Mouse (Mus musculus): ENCODE data around the gene Tekt5.

The Tekt5 gene

DNA sequence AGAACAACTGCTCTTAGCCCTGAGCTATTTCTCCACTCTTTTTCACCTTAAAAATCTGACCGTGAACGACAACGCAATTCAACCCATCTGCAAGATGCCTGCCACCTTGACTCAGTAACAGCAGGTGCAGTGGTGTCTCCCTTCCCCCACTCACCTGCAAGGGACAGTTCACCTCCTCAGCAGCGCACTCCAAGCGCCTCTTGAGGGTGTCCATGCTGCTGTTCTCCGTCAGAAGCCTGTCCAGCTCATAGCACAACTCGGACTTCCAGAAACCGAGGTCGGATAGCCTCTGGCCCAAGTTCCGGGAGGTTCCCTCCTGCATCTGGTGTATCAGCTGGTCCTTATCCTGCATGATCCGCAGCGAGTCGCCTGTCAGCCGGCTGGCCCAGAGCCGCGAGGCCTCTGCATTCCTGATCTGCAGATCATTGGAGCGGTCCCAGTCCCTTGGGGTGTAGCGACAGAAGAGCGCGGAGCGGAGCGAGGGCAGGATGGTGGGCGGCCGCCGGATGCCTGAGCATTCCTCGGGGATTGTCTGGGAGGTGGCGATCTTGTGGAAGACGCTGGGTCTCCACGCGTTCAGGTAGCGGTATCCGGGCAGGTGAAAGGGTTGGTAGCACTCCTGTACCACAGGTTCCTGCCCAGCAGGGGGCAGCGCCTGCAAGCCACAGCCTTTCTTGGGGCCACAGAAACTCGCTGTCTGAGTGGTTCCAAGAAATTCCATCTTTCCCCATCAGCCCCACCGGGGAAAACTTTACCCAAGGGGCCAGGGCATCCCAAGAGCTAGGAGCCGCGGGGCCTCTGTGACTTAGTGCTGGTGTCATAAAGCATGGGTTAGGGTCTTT, at the start of gene Tekt5:
Tekt5 (minus strand) TSS at position 792 of the 842 bp plus-strand sequence.
- peak; percentile 39 for DNase-seq (ENCODE audit: extremely low spot score, low spot score)

DNA sequence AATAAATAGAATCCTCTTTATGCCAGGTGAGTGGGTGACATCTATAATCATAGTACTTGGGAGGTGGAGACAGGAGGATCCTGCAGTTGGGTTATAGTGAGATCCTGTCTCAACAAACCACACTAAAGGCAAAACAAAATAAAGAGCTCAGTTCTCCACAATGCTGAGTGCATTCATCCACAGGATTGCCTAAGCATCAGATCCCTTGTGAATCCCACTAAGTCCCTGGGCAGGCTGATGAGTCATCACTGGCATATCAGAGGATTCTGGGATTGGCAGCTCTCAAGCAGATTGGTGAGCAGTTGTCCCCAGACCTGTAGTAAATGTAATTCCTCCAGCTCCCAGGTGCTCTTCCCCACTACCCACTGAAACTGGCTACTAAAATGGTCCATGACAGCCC, 48.4 kb upstream of the Tekt5 start:
- no peak for DNase-seq (ENCODE audit: extremely low spot score, low spot score)

DNA sequence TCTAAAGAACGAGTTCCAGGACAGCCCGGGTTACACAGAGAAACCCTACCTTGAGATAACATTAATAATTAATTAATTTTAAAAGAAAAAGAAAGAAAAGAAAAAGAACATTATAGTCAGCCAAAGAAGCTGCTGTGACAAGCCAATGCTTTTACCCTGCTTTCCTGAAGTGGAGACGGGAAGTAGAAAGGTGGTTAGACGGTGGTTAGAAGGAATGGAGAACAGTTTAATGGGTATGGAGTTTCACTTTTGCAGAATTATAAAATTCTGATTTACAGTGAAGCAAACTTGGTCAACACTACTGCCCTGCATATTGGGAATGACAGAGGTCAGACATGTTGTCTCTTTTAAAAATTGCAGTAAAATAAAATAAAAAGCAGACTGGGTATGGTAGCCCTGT, 46.5 kb upstream of the Tekt5 start:
- DNase-seq (ENCODE audit: extremely low spot score, low spot score), result no peak

DNA sequence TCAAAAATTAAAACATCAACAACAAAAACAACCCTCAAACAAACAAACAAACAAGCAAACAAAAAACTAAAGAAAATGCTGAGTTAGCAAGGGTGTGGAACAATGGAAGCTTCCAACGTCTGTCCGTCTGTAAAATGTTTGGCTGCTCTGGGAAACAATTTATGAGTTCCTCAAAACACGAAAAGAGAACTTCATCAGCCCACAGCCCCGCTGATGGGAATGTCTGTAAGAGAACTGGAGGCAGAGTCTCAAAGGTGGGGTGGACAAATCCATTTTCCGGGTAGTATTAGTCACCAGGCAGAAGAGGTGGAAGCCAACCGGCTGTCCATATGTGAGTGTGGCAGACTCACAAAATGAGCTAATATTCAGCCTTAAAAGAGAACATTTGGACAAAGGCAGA, 46.0 kb upstream of the Tekt5 start:
- no peak for DNase-seq (ENCODE audit: extremely low spot score, low spot score)

DNA sequence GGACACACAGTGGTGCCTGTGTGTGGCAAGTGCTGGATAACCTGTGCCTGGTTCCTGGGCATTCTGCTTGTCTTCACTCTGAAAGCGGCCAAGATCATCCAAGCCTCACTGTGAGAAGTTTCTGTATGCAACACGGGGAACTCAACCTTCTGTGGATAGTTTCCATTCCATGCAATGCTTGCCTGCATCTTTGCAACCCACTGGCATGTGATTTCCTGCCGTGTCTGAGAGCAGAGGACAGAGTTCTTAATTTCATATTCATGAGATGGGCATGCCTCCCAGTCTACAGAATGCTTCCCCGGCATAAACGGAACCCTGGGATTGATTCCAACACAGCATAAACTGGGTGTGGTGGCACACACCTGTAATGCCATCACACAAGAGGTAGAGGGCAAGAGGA, 42.8 kb upstream of the Tekt5 start:
- no peak for DNase-seq (ENCODE audit: extremely low spot score, low spot score)

DNA sequence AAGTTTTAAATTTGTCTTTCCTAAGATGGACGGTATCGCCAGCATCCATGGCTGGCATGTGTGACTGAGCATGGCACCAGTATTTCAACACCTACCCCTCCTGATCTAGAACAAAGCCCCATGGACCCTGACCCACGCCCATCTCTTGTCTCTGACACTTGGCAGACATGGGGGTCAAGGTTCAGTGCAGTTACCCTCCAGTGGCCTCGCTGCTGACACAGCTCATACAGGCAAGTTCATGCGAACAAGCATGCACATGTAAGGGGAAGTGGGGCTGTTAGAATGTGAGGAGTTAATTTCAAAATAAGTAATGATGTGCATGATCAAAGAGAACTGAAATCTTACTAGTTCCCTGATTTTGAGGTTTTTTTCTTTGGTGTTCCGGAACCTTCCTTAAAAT, 40.9 kb upstream of the Tekt5 start:
- DNase-seq (ENCODE audit: extremely low spot score, low spot score), result no peak

DNA sequence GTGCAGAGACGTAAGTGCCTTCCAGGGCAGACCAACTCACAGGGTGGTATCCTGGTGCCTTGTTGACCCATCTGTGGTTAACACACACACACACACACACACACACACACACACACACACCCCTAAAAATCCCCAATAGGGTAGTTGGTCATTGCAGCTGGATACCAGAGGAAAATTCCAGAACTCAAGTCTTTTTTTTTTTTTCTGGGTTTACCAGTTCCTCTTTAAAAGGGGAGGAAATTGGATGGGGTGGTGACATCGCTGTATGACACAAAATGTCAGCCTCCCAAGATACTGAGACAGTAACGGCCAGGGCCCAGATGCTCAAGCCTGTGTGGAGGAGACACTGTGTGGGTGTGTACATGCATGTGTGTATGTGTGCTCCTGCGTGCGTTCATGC, 38.1 kb upstream of the Tekt5 start:
- no peak for DNase-seq (ENCODE audit: extremely low spot score, low spot score)

DNA sequence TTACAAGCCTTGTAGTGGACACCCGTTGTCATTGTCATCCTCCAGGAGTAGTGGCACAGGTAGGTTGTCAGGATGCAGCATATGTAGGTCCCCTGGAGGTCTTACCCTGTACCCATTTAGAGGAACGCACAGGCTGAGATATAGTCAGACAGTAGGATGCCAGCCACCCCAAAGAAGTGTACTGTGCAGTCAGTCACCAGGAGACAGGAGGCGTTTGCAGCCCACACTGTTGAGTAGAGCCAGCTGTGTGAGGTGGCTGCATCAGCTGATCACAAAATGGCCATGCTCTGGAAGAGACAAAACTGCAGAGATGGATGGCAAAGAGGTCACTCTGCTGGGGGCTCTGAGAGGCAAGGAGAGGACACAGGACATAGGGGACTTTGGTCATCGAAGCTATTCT, 37.1 kb upstream of the Tekt5 start:
- DNase-seq (ENCODE audit: extremely low spot score, low spot score), result no peak

DNA sequence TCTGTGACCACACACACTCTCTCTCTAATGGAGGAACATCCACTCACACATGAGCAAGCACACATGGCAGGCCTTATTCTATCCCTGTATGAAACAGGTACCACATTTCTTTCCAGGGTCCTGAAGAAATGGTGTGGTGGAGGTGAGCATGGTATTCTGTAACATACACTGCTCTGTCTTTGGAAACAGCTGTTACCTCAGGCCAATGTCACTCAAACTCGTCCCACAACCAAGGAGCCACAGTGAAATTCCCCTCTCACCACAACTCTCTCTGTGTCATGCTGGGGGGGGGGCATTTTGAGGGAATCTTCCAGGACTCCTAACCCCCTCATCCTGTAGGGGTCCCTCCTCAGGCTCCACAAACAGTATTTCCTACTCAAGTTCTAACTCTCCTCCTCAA, 36.6 kb upstream of the Tekt5 start:
- no peak for DNase-seq (ENCODE audit: extremely low spot score, low spot score)

DNA sequence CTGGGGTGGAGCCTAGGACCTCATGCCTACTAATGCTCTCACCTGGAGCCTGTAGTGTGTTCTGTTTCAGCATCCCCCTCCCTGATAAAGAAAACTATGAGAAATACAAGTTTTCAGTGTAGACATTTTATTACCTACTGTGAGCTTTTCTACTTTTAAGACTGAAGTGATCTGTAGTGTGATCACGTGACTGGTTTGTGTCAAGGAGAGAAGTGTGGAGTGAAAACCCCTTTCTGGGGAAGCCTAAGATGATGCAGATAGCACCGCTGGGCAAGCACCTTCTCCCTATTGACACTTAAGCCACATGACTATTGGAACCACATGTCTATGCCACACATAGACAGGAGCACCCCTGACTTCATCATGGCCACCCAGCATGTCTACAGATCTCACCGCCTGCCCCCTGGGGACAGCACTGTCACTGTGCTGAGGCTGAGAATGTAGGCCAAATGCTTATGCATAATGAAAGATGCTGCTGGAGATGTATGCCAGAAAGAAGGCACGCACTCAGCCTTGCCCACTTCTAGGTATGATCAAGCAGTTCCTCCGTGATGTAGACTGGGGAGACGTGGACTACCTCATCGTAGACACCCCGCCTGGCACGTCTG, 25.3 kb upstream of the Tekt5 start:
- no peak for DNase-seq (ENCODE audit: extremely low spot score, low spot score)

DNA sequence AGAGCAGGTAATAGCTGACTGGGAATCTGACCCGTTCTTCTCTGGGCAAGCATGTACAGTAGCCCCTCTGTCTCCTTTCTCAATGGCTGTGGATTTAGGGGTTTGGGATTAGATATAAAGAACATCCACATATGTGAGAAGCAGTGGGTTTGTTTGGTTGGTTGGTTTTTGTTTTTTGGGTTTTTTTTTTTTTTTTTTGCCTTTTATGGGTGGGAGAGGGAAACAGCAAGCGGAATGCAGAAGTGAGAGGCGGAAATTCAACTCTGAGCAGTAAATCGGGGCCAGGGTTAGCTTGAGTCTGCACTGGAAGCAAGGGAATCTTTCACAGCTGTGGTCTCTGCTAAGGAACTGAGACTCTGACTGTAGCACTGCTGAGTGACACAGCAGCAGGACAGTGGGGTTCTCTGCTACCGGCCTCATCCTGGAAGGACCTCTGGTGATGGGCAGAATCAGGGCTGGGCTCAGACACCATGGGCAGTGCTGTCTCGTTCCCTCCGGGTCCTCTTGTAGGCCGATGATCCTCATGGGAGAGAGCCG, 22.5 kb upstream of the Tekt5 start:
- DNase-seq (ENCODE audit: extremely low spot score, low spot score), result no peak

DNA sequence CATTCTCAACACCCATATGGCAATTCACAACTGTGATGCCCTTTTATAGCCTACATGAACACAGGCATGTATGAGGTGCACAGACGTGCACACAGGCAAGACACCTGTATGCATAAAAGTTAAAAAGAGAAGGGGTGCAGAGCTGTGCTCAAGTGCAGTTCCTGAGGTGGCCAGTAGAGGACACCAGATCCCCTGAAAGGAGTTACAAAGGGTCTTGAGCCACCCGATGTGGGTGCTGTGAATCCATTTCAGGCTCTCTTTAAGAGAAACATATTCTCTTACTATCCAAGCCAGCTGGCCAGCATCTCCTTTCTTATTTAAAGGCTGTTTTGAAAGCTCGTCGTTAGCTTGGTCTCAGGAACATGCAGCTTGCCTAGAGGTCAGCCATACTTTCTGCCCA, 21.6 kb upstream of the Tekt5 start:
- no peak for DNase-seq (ENCODE audit: extremely low spot score, low spot score)

DNA sequence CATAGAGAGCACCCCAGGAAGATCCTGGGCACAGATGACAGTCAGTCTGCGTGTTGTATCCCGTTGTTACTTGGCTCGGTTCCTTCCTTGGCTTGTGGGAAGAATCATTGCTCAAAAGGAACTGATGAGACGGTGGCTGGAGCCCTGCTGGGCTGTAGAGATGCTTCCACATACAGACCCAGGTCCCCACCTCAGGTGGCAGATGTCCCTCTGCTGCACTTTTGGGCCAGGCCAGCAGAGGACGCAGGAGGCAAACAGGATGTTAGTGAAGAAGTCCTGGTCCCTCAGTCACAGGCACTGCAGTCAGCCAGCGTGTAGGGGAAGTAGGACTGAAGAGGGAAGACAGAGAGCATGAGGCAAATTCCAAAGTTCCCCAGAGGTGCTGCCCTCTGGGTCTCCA, 20.7 kb upstream of the Tekt5 start:
- DNase-seq (ENCODE audit: extremely low spot score, low spot score), result no peak

DNA sequence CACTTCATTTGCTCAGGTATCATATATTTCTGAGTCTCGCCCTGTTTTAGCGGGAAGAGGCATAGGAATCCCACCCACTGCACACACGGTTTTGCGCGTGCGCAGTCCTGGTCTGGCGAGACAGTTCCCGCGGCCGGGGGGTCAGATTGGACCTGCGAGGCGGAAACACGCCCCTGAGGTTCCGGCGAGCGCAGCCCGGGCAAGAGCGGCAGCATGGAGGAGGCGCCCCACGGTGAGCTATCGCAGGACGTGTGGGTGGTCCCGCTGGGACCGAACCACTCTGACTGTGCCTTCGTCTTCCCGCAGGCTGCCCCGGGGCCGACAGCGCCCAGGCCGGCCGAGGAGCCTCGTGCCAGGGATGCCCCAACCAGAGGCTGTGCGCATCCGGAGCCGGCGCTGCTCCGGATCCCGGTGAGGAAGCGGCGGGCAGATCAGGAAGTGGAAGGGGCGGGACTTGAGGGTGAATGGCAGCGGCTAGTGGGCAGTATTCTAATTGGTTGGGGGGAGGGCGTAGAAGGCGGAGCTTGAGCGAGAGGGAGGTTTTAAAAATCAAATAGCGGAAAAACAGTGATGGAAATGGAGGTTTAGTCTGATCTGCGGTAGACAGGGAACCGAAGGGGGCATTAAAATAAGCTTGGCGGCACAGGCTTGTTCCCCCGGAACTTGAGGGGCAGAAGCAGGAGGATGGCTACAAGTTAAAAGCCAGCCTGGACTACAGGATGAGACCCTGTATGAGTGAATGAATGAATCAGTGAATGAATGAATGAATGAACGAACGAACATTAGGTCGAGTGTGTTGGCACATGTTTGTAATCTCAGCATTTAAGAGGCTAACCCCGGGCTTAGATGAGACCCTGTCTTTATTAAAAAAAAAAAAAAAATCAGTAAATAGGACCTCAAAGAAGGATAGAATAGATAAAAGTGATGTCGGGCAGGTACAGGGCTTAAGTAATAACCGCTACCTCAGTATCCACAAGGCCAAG, 16.8 kb upstream of the Tekt5 start, which contains the start of gene Nubp1:
Nubp1 (plus strand) TSS at position 185 of the 983 bp plus-strand sequence.
- DNase-seq (ENCODE audit: extremely low spot score, low spot score), result peak; percentile 98

DNA sequence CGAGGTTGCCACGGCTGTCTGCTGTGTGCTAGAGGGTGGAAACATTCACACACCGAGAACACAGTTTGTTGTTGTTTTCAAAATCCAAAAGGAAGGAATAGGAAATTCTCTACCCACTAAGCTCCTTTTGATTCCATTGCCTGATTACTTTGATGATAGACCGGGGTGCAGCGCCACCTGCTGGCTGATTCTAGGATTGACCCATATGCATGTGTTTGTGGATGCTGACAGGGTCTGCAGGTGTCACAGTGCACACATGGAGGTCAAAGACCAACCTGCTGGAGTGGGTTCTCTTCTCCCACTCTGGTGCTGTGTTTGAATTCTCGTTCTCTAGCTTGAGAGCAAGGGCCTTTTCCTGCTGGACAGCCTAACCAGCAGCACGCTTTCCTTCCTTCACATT, 3.9 kb upstream of the Tekt5 start:
- peak; percentile 91 for DNase-seq (ENCODE audit: extremely low spot score, low spot score)

DNA sequence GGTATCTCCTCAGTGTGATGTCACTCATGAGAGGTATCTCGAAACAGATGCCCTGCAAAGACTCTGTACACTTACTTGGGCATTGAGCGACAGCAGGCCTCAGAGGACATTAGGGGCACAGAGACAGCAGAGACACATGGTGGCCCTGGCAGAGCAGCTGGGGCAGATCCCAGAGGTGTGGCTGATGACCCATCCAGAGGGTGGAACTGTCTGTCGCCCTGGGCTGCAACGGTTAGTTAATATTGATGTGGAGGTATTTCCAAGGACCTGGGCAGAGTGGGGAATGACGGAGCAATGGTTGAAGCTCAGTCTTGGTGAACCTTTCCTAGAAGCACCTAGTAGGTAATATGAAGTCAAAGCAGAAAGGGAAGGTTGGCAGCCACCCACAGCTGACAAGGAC, 3.5 kb upstream of the Tekt5 start:
- no peak for DNase-seq (ENCODE audit: extremely low spot score, low spot score)

DNA sequence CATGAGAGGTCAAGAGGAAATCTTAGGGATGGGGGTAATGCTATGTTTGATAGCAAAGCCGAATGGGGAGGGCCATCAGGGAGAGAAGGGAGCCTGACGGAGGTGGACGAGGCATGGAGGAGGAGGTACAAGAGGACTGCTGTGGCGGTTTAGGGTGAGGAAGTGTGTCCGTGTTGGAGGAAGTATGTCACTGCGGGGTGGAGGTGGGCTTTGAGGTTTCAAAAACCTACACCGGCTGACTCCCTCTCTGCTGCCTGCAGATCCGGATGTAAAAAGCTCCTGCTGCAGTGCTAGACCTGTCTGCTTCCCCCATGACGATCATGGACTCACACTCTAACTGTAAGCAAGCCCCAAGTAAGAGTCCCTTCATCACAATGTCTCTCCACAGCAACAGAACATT, 2.7 kb downstream of the Tekt5 start:
- no peak for DNase-seq (ENCODE audit: extremely low spot score, low spot score)

DNA sequence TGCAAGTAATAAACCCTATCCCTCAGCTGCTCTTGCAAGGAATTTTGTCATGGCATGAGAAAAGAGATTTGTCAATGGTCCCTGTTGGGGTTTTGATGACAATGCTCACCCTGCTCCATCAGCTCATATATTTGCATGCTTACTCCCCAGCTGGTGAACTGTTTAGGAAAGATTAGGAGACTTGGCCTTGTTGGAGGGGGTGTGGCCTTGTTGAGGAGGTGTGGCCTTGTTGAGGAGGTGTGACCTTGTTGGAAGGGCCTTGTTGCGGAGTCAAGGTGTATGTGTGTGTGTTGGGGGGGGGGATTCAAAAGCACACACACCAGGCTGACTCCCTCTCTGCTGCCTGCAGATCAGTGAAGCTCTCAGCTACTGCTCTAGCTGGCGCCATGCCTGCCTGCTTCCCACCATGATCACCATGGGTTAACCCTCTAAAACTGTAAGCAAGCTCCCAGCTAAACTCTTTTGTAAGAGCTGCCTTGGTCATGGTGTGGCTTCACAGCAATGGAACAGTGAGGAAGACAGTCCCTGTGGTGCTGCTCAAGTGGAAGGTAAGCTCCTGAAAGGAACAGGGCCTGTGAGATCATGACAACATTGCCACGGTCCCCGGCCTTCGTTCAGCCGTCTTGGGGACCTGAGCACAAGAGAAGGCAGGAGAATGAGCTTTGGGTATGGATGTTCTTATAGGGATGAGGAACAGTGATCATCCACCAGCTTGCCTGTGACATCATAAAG, 6.5 kb downstream of the Tekt5 start:
- DNase-seq (ENCODE audit: extremely low spot score, low spot score), result no peak

DNA sequence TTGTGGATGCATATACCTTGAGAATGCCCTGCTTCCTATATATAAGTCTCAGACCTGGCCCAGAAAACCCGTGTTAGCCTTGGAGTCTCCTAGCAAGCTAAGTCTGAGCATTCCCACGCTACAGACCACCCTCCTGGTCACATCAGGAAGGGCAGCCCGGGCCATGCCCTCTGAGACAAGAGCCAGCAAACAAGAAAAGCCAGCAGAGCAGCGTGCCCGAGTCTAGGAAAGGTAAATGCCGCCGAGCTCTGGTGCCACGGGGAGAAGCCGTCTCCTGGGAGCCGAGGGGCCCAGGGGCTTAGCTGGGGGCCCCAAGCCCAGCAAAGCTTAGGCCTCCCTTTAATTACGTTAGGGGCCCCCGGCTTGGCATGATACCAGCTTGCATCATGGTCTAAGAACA, 10.0 kb downstream of the Tekt5 start:
- no peak for DNase-seq (ENCODE audit: extremely low spot score, low spot score)

DNA sequence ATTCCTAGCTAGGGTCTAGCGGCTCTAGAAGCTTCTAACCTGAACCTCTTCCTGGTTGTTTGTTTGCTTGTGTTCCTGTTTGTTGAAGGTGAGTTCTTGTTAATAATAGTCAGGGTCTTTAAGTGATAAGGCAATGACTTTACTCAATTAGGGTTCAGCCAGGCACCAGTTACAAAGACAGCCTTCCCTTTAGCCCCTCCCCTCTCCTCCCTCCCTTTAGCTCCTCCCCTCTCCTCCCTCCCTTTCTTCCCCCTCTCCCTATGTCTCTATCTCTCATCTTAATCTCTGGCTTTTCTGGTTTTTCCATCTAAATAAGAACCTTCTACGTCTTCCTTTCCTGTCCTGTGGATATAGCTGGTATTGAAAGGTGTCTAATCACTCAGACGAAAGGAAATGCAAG, 10.7 kb downstream of the Tekt5 start:
- no peak for DNase-seq (ENCODE audit: extremely low spot score, low spot score)

DNA sequence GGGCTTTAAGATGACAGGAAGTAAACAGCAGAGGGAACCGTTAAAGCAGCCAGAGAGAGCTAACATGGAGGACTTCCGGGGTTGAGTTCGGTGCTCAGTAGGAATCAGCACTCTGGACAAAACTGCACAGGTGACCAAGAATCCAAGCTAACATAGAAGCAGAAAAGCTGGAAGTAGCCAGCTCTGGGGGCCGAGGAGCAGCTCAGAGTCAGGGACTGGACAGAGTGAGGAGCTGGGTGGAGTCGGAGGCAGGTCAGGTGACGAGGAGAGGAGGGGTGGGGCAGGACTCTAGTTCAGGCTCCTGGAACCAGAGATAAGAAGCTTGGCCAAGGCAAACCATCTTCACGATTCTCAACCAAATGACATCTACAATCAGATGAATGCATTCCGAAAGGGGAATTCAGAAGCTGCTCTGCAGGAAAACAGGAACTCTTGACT, 11.2 kb downstream of the Tekt5 start:
- no peak for DNase-seq (ENCODE audit: extremely low spot score, low spot score)
